Mouse (Mus musculus) stomach, postnatal 0 days (tissue): ENCODE data around the gene Pla2g2f.

ENCODE experiments used
- CTCF ChIP-seq: IDR thresholded peaks from 2 replicates; pipeline ENCODE4 v1.5.1; 2016; ENCODE audit warnings: antibody characterized with exemption, low read depth, mild to moderate bottlenecking, moderate library complexity
- EP300 ChIP-seq: optimal IDR thresholded peaks from 2 replicates; pipeline ENCODE3; 2016; ENCODE audit warnings: antibody characterized with exemption

GRCm38 (mm10) chr4:138712096-138712495, 45.3 kb downstream of the Pla2g2f start:
- TF ChIP-seq CTCF (no peak), EP300 (no peak)
